Mouse (Mus musculus): ENCODE data around the gene Tfb1m. TPM values are rescaled to one million over a fixed set of nuclear protein-coding genes. Genes with fewer than 3 reads are reported as not detected.

Tfb1m gene
- polyA plus RNA-seq, 1 experiment from 2014 or later, result 19.8 TPM

DNA sequence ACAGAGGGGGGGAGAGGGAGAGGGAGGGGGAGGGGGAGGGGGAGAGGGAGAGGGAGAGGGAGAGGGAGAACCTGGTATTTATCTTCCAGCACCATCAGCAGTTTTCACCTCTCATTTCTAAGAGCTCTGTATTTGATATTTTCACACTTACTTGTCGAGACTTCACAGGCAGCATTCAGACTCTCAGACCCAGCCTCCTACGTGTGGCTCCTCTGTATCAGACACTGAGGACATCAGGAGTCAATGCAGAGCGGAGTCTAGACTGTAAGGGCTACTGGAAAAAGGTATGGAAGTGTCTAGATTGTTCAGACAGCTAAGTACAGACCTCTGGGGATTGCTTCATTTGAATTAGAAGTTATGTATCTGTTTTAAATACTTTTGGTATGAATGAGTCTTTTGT lies 28.1 kb downstream of the Tfb1m start:
- Histone ChIP-seq H3K27me3 (ENCODE audit: control insufficient read depth, insufficient read depth, low read length) (no peaks in the 10 kb centered on the region), H3K4me1 (replicated peaks; ENCODE audit: control insufficient read depth, insufficient read depth, low read length) (no peaks in the 10 kb centered on the region), H3K9ac (ENCODE audit: low read depth, low read length) (no peak overlapping the region), H3K36me3 (ENCODE audit: control insufficient read depth, insufficient read depth, low read length) (no peaks in the 10 kb centered on the region), H3K4me2 (replicated peaks; ENCODE audit: low read depth, low read length) (no peak overlapping the region), H3K9me3 (ENCODE audit: control insufficient read depth, low read length) (no peaks in the 10 kb centered on the region), H3K27ac (ENCODE audit: low read depth, low read length) (no peak overlapping the region), H3K4me3 (ENCODE audit: low read depth, low read length) (no peak overlapping the region)
- 71% methylated on average over 3 of the region's 3 CpGs for WGBS
- DNase-seq (ENCODE audit: low spot score) (no peak), ATAC-seq (ENCODE audit: low FRiP score) (no peak)

GRCm38 (mm10) chr17:3527841-3528471 lies 29.6 kb downstream of the Tfb1m start:
- Histone ChIP-seq H3K27me3 (ENCODE audit: control insufficient read depth, insufficient read depth, low read length) (no peaks in the 10 kb centered on the region), H3K4me2 (replicated peaks; ENCODE audit: low read depth, low read length) (no peak overlapping the region), H3K4me1 (replicated peaks; ENCODE audit: control insufficient read depth, insufficient read depth, low read length) (no peaks in the 10 kb centered on the region), H3K9me3 (ENCODE audit: control insufficient read depth, low read length) (no peaks in the 10 kb centered on the region), H3K4me3 (ENCODE audit: low read depth, low read length) (no peak overlapping the region), H3K9ac (ENCODE audit: low read depth, low read length) (no peak overlapping the region), H3K27ac (ENCODE audit: low read depth, low read length) (no peak overlapping the region), H3K36me3 (ENCODE audit: control insufficient read depth, insufficient read depth, low read length) (no peaks in the 10 kb centered on the region)
- WGBS, result 89% methylated on average over 6 of the region's 6 CpGs
- DNase-seq (ENCODE audit: low spot score) (no peak), ATAC-seq (ENCODE audit: low FRiP score) (no peak)

DNA sequence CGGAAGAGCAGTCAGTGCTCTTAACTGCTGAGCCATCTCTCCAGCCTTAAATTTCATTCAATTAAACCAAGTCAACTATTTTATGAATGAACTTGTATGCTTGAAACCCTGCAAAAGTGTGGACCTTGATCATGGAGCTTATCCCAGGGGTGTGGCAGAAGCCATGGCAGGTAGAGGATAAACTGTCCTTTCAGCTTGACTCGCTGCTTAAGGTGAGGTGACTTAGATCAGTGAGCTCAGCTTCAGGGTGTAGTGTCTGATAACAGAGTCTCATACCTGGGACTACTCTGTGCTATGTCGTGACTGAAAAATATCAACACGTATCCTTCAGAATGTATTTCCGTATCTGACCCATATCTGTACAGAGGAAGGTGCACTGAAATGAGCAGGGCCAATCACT lies 37.2 kb downstream of the Tfb1m start:
- Histone ChIP-seq H3K4me1 (replicated peaks; ENCODE audit: control insufficient read depth, insufficient read depth, low read length) (no peaks in the 10 kb centered on the region), H3K9ac (ENCODE audit: low read depth, low read length) (no peak overlapping the region), H3K4me2 (replicated peaks; ENCODE audit: low read depth, low read length) (no peak overlapping the region), H3K27me3 (ENCODE audit: control insufficient read depth, insufficient read depth, low read length) (no peaks in the 10 kb centered on the region), H3K9me3 (ENCODE audit: control insufficient read depth, low read length) (no peaks in the 10 kb centered on the region), H3K4me3 (ENCODE audit: low read depth, low read length) (no peak overlapping the region), H3K27ac (ENCODE audit: low read depth, low read length) (no peak overlapping the region), H3K36me3 (ENCODE audit: control insufficient read depth, insufficient read depth, low read length) (no peaks in the 10 kb centered on the region)
- 94% methylated on average over 5 of the region's 5 CpGs for WGBS
- ATAC-seq (ENCODE audit: low FRiP score), result no peak
- DNase-seq (ENCODE audit: low spot score), result no peak

GRCm38 (mm10) chr17:3516406-3516805 lies 41.2 kb downstream of the Tfb1m start:
- WGBS, result 29% methylated on average over 9 of the region's 9 CpGs
- H3K9me3 ChIP-seq (ENCODE audit: control insufficient read depth, low read length), result no peaks in the 10 kb centered on the region
- H3K4me3 ChIP-seq (ENCODE audit: low read depth, low read length), result no peak overlapping the region
- H3K36me3 ChIP-seq (ENCODE audit: control insufficient read depth, insufficient read depth, low read length), result no peaks in the 10 kb centered on the region
- no peak overlapping the region for H3K27ac ChIP-seq (ENCODE audit: low read depth, low read length)
- H3K27me3 ChIP-seq (ENCODE audit: control insufficient read depth, insufficient read depth, low read length), result no peaks in the 10 kb centered on the region
- no peaks in the 10 kb centered on the region for H3K4me1 ChIP-seq (replicated peaks; ENCODE audit: control insufficient read depth, insufficient read depth, low read length)
- no peak for DNase-seq (ENCODE audit: low spot score)
- no peak overlapping the region for H3K4me2 ChIP-seq (replicated peaks; ENCODE audit: low read depth, low read length)
- no peak overlapping the region for H3K9ac ChIP-seq (ENCODE audit: low read depth, low read length)
- no peak for ATAC-seq (ENCODE audit: low FRiP score)

DNA sequence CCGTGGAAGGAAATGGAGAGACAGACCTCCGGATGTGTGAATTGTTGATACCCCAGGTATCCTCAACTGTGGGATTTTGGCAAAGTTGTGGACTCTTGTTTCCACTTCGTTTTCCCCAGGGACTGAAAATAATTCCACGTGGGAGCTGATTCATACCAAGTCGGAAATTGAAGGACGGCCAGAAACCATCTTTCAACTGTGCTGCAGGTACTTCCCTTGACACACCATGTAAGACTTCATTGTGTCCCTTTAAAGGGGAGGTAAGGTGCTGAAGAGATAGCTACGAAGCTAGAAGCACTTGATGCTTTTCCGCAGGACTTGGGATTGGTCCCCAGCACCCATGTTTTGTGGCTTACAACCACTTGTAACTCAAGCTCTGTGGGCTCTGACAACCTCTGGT lies 41.7 kb downstream of the Tfb1m start:
- DNase-seq (ENCODE audit: low spot score) (no peak), ATAC-seq (ENCODE audit: low FRiP score) (no peak)
- Histone ChIP-seq H3K9ac (ENCODE audit: low read depth, low read length) (no peak overlapping the region), H3K9me3 (ENCODE audit: control insufficient read depth, low read length) (no peaks in the 10 kb centered on the region), H3K27ac (ENCODE audit: low read depth, low read length) (no peak overlapping the region), H3K4me3 (ENCODE audit: low read depth, low read length) (no peak overlapping the region), H3K27me3 (ENCODE audit: control insufficient read depth, insufficient read depth, low read length) (no peaks in the 10 kb centered on the region), H3K36me3 (ENCODE audit: control insufficient read depth, insufficient read depth, low read length) (no peaks in the 10 kb centered on the region), H3K4me1 (replicated peaks; ENCODE audit: control insufficient read depth, insufficient read depth, low read length) (no peaks in the 10 kb centered on the region), H3K4me2 (replicated peaks; ENCODE audit: low read depth, low read length) (no peak overlapping the region)
- 95% methylated on average over 8 of the region's 8 CpGs for WGBS

- H3K4me3 ChIP-seq (ENCODE audit: low read depth, low read length), result no peak overlapping the region
- 84% methylated on average over 5 of the region's 5 CpGs for whole genome bisulfite sequencing
- H3K36me3 ChIP-seq (ENCODE audit: control insufficient read depth, insufficient read depth, low read length), result no peaks in the 10 kb centered on the region
- H3K9me3 ChIP-seq (ENCODE audit: control insufficient read depth, low read length), result no peaks in the 10 kb centered on the region
- no peak overlapping the region for H3K27ac ChIP-seq (ENCODE audit: low read depth, low read length)
- no peak overlapping the region for H3K9ac ChIP-seq (ENCODE audit: low read depth, low read length)
- H3K4me1 ChIP-seq (replicated peaks; ENCODE audit: control insufficient read depth, insufficient read depth, low read length), result no peaks in the 10 kb centered on the region
- no peak for DNase-seq (ENCODE audit: low spot score)
- H3K4me2 ChIP-seq (replicated peaks; ENCODE audit: low read depth, low read length), result no peak overlapping the region
- no peaks in the 10 kb centered on the region for H3K27me3 ChIP-seq (ENCODE audit: control insufficient read depth, insufficient read depth, low read length)
- ATAC-seq (ENCODE audit: low FRiP score), result no peak
These were observed 43.3 kb downstream of the Tfb1m start for GRCm38 (mm10) chr17:3514316-3514715.

DNA sequence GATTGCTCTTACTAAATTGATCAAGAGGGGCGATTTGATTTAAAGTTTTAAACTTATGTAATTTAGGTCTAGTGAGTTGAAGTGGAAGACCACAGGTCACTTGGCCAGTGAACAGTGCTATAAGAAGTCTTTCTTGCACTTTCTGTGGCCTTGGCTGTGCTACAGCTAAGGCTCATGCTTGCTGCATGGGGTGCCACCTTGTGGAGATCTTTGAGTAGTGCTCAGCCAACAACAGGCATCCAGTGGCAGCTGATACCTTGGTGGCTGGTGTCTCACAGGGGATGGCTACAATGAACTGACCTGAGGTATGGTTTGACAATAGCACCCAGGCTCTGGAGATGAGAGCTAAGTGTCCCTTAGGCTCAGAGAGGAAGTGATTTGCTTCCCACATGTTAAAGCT lies 47.7 kb downstream of the Tfb1m start:
- Histone ChIP-seq H3K36me3 (ENCODE audit: control insufficient read depth, insufficient read depth, low read length) (no peaks in the 10 kb centered on the region), H3K4me1 (replicated peaks; ENCODE audit: control insufficient read depth, insufficient read depth, low read length) (no peaks in the 10 kb centered on the region), H3K4me2 (replicated peaks; ENCODE audit: low read depth, low read length) (no peak overlapping the region), H3K9ac (ENCODE audit: low read depth, low read length) (no peak overlapping the region), H3K9me3 (ENCODE audit: control insufficient read depth, low read length) (no peaks in the 10 kb centered on the region), H3K27ac (ENCODE audit: low read depth, low read length) (no peak overlapping the region), H3K4me3 (ENCODE audit: low read depth, low read length) (no peak overlapping the region), H3K27me3 (ENCODE audit: control insufficient read depth, insufficient read depth, low read length) (no peaks in the 10 kb centered on the region)
- ATAC-seq (ENCODE audit: low FRiP score) (peak; percentile 70), DNase-seq (ENCODE audit: low spot score) (peak; percentile 76)
- WGBS, result 14% methylated on average over 1 of the region's 1 CpGs

DNA sequence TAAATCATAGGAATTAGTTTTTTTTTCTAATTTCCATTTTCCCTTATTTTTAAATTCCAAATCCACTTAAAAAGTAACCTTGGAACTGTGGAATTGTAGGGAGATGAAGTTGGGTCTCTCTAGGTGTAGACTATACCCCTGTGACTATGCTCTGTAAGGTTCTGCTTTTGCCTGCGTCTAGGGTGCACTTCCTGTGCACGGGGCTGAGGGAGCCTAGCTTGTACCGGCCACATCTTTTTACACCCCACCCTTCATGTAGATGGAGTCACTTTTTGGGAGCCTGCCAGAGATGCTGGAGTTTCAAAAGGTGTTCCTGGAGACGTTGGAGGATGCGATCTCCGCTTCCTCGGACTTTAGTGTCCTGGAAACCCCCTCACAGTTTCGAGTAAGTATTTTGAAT lies 51.1 kb downstream of the Tfb1m start:
- H3K9me3 ChIP-seq (ENCODE audit: control insufficient read depth, low read length), result no peaks in the 10 kb centered on the region
- H3K27me3 ChIP-seq (ENCODE audit: control insufficient read depth, insufficient read depth, low read length), result no peaks in the 10 kb centered on the region
- no peak overlapping the region for H3K27ac ChIP-seq (ENCODE audit: low read depth, low read length)
- H3K4me2 ChIP-seq (replicated peaks; ENCODE audit: low read depth, low read length), result no peak overlapping the region
- ATAC-seq (ENCODE audit: low FRiP score) (no peak), DNase-seq (ENCODE audit: low spot score) (no peak)
- 91% methylated on average over 8 of the region's 8 CpGs for WGBS
- no peaks in the 10 kb centered on the region for H3K4me1 ChIP-seq (replicated peaks; ENCODE audit: control insufficient read depth, insufficient read depth, low read length)
- H3K36me3 ChIP-seq (ENCODE audit: control insufficient read depth, insufficient read depth, low read length), result no peaks in the 10 kb centered on the region
- no peak overlapping the region for H3K4me3 ChIP-seq (ENCODE audit: low read depth, low read length)
- H3K9ac ChIP-seq (ENCODE audit: low read depth, low read length), result no peak overlapping the region

DNA sequence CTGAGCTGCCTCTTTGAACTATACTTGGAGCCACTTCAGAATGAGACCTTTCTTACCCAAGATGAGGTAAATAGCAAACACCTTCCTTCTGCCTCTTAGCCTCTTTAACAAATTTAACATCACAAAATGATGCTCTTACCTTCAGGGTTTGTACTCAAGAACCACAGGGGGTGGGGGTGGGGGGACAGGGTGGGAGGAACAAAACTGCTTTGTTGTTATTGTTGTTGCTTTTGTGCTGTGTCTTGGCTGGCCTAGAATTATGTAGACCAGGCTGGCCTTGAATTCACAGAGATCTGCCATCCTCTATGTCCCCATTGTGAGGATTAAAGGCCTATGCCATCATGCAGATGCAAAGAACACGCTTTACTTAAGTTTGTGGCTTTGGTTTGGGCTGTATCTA lies 51.9 kb downstream of the Tfb1m start:
- 76% methylated on average over 1 of the region's 1 CpGs for WGBS
- DNase-seq (ENCODE audit: low spot score) (no peak), ATAC-seq (ENCODE audit: low FRiP score) (no peak)
- Histone ChIP-seq H3K36me3 (ENCODE audit: control insufficient read depth, insufficient read depth, low read length) (no peaks in the 10 kb centered on the region), H3K9me3 (ENCODE audit: control insufficient read depth, low read length) (no peaks in the 10 kb centered on the region), H3K4me1 (replicated peaks; ENCODE audit: control insufficient read depth, insufficient read depth, low read length) (no peaks in the 10 kb centered on the region), H3K4me3 (ENCODE audit: low read depth, low read length) (no peak overlapping the region), H3K9ac (ENCODE audit: low read depth, low read length) (no peak overlapping the region), H3K4me2 (replicated peaks; ENCODE audit: low read depth, low read length) (no peak overlapping the region), H3K27me3 (ENCODE audit: control insufficient read depth, insufficient read depth, low read length) (no peaks in the 10 kb centered on the region), H3K27ac (ENCODE audit: low read depth, low read length) (no peak overlapping the region)
